Mouse (Mus musculus) central nervous system, embryonic 14 days (tissue): ENCODE data around the gene Gm3411. TPM values are rescaled to one million over a fixed set of nuclear protein-coding genes. Genes with fewer than 3 reads are reported as not detected.

Source experiments
- polyA plus RNA-seq: library from polyadenylated mRNA; depleted of rRNA; stranded (reverse); fragments of >200 nt; gene quantifications from 2 replicates; pipeline ENCODE4 v1.2.3, GENCODE M21; 2012; rRNA removed

Gm3411 gene
- polyA plus RNA-seq = 2.5 and 3.0 TPM in 2 replicates

DNA sequence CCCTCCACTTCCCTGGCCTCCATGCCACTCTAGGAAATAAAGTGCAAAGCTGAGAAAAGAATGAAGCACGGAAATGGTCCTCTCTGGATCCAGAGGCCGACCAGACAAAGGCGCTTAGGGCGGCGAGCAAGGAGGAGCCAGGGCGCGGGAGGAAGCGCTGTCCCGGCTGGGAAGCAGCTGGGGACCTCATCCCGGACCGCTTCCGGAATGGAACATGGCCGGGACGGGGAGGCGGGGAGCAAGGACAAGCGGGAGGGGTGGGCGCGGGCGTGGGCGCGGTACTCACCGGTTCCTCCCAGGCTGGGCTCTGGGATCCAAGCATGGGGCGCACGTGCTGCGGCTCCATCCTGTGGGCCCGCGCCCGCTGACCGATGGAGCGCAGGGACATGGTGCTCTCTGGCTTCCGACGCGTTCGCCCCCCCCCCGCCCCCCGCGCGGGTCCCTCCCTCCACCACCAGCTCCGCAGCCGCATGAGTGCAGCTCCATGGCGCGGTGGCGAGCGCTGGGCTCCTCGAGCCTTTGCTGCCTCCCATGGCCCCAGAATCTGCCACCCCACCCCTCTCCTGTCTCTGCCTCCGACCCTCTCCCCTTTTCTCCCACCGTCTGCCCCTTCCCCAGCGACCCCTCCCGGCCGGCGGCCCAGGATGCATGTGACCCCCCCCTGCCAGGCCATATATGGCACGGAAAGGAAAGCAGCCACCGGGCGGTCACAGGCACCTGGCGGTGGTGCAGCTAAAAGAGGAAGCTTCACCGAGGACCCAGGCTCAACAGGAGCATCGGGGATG, at the start of gene Gm3411:
Gene Gm3411 (minus strand): TSS at position 320 of the 785 bp plus-strand sequence.

DNA sequence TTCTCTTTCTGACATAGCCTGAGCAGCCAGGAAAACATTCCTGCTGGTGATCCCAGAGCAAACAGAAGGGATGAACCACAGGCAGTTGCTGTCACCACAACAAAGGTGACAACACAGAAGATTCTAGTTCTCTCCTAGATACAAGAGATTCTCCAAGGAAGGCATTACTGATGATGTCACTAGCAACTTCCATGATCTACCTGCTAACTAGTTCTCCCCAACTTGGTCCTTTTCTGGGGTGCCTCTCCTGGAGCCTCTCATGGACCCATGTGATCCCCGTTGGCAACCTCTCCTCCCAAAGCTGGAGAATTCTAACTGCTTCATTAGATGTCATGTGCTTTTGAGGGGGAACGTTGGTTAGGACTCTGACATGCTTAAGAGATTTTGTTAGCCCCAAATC, 17.7 kb upstream of the Gm3411 start, which contains the start of gene Gm21103:
Gene Gm21103 (minus strand): TSS at position 101 of the 400 bp plus-strand sequence.

DNA sequence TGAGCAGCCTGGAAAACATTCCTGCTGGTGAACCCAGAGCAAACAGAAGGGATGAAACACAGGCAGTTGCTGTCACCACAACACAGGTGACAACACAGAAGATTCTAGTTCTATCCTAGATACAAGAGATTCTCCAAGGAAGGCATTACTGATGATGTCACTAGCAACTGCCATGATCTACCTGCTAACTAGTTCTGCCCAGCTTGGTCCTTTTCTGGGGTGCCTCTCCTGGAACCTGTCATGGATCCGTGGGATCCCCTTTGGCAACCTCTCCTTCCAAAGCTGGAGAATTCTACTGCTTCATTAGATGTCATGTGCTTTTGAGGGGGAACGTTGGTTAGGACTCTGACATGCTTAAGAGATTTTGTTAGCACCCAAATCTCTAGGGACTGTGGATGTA, 67.9 kb downstream of the Gm3411 start, which contains the start of gene Gm21560:
Gene Gm21560 (minus strand): TSS at position 101 of the 400 bp plus-strand sequence.

Other genes with a start within 250 kb of the Gm3411 start
- gene Gm6337, start 229.0 kb downstream of the Gm3411 start, polyA plus RNA-seq = not detected in 2 replicates
- gene Gm8206, start 193.3 kb downstream of the Gm3411 start, polyA plus RNA-seq = 3.4 and 3.8 TPM in 2 replicates
- 7.8 and 8.3 TPM in 2 replicates for gene Gm3468, start 178.6 kb downstream of the Gm3411 start, polyA plus RNA-seq
- gene Gm3476, start 161.4 kb downstream of the Gm3411 start, polyA plus RNA-seq = not detected in 2 replicates
- gene Gm21560, start 68.0 kb downstream of the Gm3411 start, polyA plus RNA-seq = not detected in 2 replicates
- gene Gm21103, start 17.6 kb upstream of the Gm3411 start, polyA plus RNA-seq = 0.18 and 0.21 TPM in 2 replicates
- gene Gm3618, start 56.4 kb upstream of the Gm3411 start, polyA plus RNA-seq = not detected in 2 replicates
- not detected in 2 replicates for gene Gm16440, start 103.1 kb upstream of the Gm3411 start, polyA plus RNA-seq
- gene Gm3591, start 125.2 kb upstream of the Gm3411 start, polyA plus RNA-seq = 5.1 and 5.3 TPM in 2 replicates
- gene Gm3594, start 157.4 kb upstream of the Gm3411 start, polyA plus RNA-seq = not detected in 2 replicates